Mouse (Mus musculus): ENCODE measurements around the gene Scgb3a1. TPM values are rescaled to one million over a fixed set of nuclear protein-coding genes. Genes with fewer than 3 reads are reported as not detected.

The Scgb3a1 gene
- polyA plus RNA-seq, 1 experiment, result not detected

DNA sequence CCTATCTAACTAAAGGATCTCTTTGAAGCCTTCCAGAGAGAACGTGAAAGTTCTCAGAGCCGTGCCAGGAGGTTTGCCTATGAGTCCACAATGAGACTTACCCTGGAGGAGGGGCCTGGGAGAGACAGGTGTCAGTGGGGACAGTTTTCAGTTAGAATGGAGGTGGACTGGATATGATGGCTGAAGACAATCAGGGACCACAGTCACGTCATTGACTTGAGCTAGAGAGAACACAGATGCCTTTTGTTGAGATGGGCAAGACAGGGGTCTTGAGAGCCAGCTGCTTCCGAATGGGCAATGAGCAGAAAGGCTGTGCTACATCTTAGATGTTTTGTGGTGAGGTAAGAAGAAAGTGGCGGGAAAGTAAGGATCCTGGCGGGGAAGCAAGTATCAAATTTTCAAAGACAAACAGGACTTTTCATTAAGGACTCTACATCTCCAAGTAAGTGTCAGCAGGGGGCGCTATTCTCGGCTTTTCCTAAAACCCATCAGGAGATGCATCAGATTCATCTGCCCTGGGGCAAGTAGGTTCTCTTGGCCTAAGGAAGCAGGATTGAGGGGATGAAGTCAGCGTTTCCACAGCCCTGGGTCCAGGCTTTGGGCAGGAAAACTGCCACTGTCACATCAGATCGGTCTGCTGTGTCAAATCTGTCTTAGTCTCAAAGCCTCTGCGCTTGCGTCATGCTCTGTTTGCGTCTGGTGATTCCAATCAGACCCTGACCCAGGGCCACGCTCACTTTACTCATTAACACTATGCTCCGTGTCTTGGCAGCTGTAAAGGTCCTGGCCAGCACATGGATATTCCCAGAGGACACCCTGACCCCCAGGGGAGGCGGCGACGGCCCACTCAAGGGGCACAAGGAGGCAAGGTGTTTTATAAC is 13.1 kb upstream of the Scgb3a1 start:
- TF ChIP-seq REST (IDR thresholded peaks at IDR 0.05; ENCODE audit: insufficient read depth, insufficient read length) (no peak), POLR2AphosphoS2 (IDR thresholded peaks at IDR 0.05; ENCODE audit: insufficient read length, low read depth) (no peak), MAX (IDR thresholded peaks at IDR 0.05; ENCODE audit: low read depth) (no peak)
- Histone ChIP-seq H3K36me3 (ENCODE audit: control insufficient read depth, insufficient read depth) (no peaks in the 10 kb centered on the region), H3K27me3 (ENCODE audit: control insufficient read depth, insufficient read depth, insufficient read length) (peaks cover 7% of the 10 kb centered on the region), H3K4me2 (ENCODE audit: low read depth) (peak overlapping the region; percentile 7), H3K4me3 (no peak overlapping the region), H3ac (ENCODE audit: control insufficient read depth, insufficient read length) (no peak overlapping the region), H3K79me2 (ENCODE audit: control insufficient read depth, insufficient read depth) (no peaks in the 10 kb centered on the region)

DNA sequence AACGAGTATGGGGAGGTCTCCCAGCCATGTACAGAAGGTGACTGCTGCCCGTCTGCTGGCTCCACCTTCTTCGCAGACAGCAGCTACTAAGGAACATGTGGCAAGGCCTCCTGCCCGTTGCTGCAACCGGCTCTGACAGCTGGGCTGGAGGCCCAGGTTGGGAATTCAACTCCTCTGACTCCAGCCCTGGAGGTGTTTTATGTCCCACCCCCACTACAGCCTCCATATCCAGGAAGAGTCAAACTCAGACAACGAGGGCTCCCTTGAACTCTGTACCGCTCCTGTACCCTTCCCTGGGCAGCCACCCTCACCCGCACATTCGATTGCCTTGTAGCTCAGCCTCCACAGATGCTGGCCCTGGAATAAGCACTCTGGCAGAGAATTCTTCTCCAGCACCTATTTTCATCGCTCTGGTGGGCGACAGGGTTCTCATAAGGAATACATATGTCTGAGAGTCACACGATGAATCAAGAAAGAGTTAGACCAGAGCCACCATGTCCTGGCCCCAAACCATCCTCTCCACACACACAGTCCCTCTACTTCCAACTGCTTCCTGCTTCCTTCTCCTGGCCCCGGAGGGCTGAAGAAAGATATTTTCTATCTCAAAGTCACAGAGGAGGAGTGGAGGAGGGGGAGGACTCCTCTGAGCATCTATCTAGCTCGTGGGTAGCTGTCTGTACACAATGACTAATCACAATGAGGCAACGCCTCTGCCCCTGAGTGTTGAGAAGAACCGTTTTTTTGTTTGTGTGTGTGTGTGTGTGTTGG is 12.2 kb upstream of the Scgb3a1 start:
- Histone ChIP-seq H3K4me2 (ENCODE audit: low read depth) (peak overlapping the region; percentile 21), H3ac (ENCODE audit: control insufficient read depth, insufficient read length) (no peak overlapping the region), H3K36me3 (ENCODE audit: control insufficient read depth, insufficient read depth) (no peaks in the 10 kb centered on the region), H3K27me3 (ENCODE audit: control insufficient read depth, insufficient read depth, insufficient read length) (peaks cover 7% of the 10 kb centered on the region), H3K4me3 (no peak overlapping the region), H3K79me2 (ENCODE audit: control insufficient read depth, insufficient read depth) (no peaks in the 10 kb centered on the region)
- TF ChIP-seq MYOD1 (IDR thresholded peaks at IDR 0.05; ENCODE audit: control insufficient read depth in 1 of 3, insufficient read length in 2 of 3, low read depth in 2 of 3), result no peak
- TF ChIP-seq REST (IDR thresholded peaks at IDR 0.05; ENCODE audit: insufficient read depth, insufficient read length), result no peak
- TF ChIP-seq SRF (IDR thresholded peaks at IDR 0.05; ENCODE audit: control insufficient read depth, insufficient read length, low read depth), result no peak
- no peak for TF ChIP-seq TCF3 (IDR thresholded peaks at IDR 0.05; ENCODE audit: insufficient read length, low read depth)
- no peak for TF ChIP-seq POLR2AphosphoS2 (IDR thresholded peaks at IDR 0.05; ENCODE audit: insufficient read length, low read depth)
- no peak for TF ChIP-seq POLR2A (IDR thresholded peaks at IDR 0.05; ENCODE audit: insufficient read length, low read depth)
- TF ChIP-seq CEBPB (IDR thresholded peaks at IDR 0.05; ENCODE audit: insufficient read depth, poor library complexity, severe bottlenecking), result no peak
- no peak for TF ChIP-seq E2F4 (IDR thresholded peaks at IDR 0.05; ENCODE audit: insufficient read depth)
- no peak for TF ChIP-seq TCF12 (IDR thresholded peaks at IDR 0.05; ENCODE audit: insufficient read depth, poor library complexity, severe bottlenecking)
- TF ChIP-seq MAX (IDR thresholded peaks at IDR 0.05; ENCODE audit: low read depth), result no peak
- no peak for TF ChIP-seq MYOG (IDR thresholded peaks at IDR 0.05; ENCODE audit: control insufficient read depth in 1 of 3, insufficient read depth in 1 of 3, insufficient read length in 2 of 3, low read depth in 2 of 3)

DNA sequence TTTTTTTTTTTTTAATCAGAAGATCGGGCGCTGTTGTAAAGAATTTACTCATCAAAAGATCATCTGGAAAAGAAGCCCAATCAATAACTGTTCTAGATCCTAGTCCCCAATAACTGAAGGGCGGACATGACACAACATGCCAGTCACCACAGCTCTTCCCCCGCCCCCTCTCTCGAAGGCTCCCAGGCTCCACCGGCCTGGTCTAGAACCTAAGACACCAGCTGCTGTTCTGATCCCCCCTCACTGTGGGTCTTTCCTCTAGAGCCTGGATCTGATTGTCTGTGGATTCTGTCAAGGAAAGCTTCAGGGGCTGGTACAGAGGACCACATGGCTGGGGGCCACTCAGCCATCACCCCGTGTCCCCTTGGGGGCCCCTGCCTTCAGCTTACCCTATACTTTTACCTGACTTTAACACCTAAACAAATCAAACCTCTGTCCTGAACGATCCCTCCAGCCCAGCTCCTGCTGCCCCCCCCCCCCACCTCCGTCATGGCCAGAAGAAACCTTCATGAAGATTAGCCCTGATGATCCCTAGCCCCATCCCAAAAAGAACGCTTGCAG is 11.6 kb upstream of the Scgb3a1 start:
- H3K27me3 ChIP-seq (ENCODE audit: control insufficient read depth, insufficient read depth, insufficient read length), result peaks cover 7% of the 10 kb centered on the region

DNA sequence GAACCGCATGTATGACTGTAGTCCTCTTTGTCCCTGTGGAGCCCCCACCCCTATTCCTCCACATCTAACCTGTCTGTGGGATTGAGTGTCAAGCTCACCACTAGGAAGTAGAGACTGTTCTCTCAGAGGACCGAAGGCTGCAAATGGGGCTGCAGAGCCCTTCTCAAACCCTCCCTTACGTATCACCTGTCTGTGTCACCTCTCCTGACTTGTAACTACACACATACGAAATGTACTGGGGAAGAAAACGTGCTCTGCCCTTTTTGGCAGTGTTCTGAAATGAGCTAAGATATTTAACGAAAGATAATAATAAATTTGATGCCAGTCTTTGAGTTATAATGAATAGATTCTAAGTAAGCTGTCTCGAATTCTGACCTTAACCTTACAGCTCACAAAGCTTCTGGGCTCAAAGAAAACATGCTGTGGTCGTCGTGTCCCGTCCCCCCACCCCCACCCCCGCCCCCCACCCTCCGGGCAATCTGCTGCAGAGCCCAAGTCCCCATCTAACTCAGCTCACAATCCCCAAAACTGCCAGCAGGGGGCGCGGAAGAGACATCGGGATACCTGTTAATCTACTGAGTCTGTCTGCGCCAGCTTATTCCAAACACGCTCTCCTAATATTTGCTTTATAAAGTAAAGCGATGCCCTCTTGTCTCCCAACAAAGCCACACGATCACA is 10.9 kb upstream of the Scgb3a1 start:
- H3K4me3 ChIP-seq, result no peak overlapping the region
- no peak overlapping the region for H3ac ChIP-seq (ENCODE audit: control insufficient read depth, insufficient read length)
- TF ChIP-seq TCF3 (IDR thresholded peaks at IDR 0.05; ENCODE audit: insufficient read length, low read depth) (no peak), REST (IDR thresholded peaks at IDR 0.05; ENCODE audit: insufficient read depth, insufficient read length) (no peak), MAX (IDR thresholded peaks at IDR 0.05; ENCODE audit: low read depth) (no peak), E2F4 (IDR thresholded peaks at IDR 0.05; ENCODE audit: insufficient read depth) (no peak), MYOD1 (IDR thresholded peaks at IDR 0.05; ENCODE audit: control insufficient read depth in 1 of 3, insufficient read length in 2 of 3, low read depth in 2 of 3) (no peak), TCF12 (IDR thresholded peaks at IDR 0.05; ENCODE audit: insufficient read depth, poor library complexity, severe bottlenecking) (no peak), USF1 (IDR thresholded peaks at IDR 0.05; ENCODE audit: low read depth) (no peak), POLR2A (IDR thresholded peaks at IDR 0.05; ENCODE audit: insufficient read length, low read depth) (no peak), POLR2AphosphoS2 (IDR thresholded peaks at IDR 0.05; ENCODE audit: insufficient read length, low read depth) (no peak), MYOG (IDR thresholded peaks at IDR 0.05; ENCODE audit: control insufficient read depth in 1 of 3, insufficient read depth in 1 of 3, insufficient read length in 2 of 3, low read depth in 2 of 3) (no peak), CEBPB (IDR thresholded peaks at IDR 0.05; ENCODE audit: insufficient read depth, poor library complexity, severe bottlenecking) (no peak), SRF (IDR thresholded peaks at IDR 0.05; ENCODE audit: control insufficient read depth, insufficient read length, low read depth) (no peak)
- H3K4me2 ChIP-seq (ENCODE audit: low read depth), result no peak overlapping the region
- no peaks in the 10 kb centered on the region for H3K79me2 ChIP-seq (ENCODE audit: control insufficient read depth, insufficient read depth)
- H3K36me3 ChIP-seq (ENCODE audit: control insufficient read depth, insufficient read depth), result no peaks in the 10 kb centered on the region
- peaks cover 2% of the 10 kb centered on the region for H3K27me3 ChIP-seq (ENCODE audit: control insufficient read depth, insufficient read depth, insufficient read length)

More for the DNA sequence above, 11.6 kb upstream of the Scgb3a1 start:
- no peak overlapping the region for H3ac ChIP-seq (ENCODE audit: control insufficient read depth, insufficient read length)
- H3K4me2 ChIP-seq (ENCODE audit: low read depth), result peak overlapping the region; percentile 21
- H3K36me3 ChIP-seq (ENCODE audit: control insufficient read depth, insufficient read depth), result no peaks in the 10 kb centered on the region
- TF ChIP-seq SRF (IDR thresholded peaks at IDR 0.05; ENCODE audit: control insufficient read depth, insufficient read length, low read depth) (no peak), E2F4 (IDR thresholded peaks at IDR 0.05; ENCODE audit: insufficient read depth) (no peak), REST (IDR thresholded peaks at IDR 0.05; ENCODE audit: insufficient read depth, insufficient read length) (no peak), USF1 (IDR thresholded peaks at IDR 0.05; ENCODE audit: low read depth) (no peak), POLR2A (IDR thresholded peaks at IDR 0.05; ENCODE audit: insufficient read length, low read depth) (no peak), MAX (IDR thresholded peaks at IDR 0.05; ENCODE audit: low read depth) (no peak), MYOD1 (IDR thresholded peaks at IDR 0.05; ENCODE audit: control insufficient read depth in 1 of 3, insufficient read length in 2 of 3, low read depth in 2 of 3) (no peak)
- no peaks in the 10 kb centered on the region for H3K79me2 ChIP-seq (ENCODE audit: control insufficient read depth, insufficient read depth)
- no peak overlapping the region for H3K4me3 ChIP-seq
